14 mouse cellular contexts compared by ENCODE assay signal in the genomic region with DNA sequence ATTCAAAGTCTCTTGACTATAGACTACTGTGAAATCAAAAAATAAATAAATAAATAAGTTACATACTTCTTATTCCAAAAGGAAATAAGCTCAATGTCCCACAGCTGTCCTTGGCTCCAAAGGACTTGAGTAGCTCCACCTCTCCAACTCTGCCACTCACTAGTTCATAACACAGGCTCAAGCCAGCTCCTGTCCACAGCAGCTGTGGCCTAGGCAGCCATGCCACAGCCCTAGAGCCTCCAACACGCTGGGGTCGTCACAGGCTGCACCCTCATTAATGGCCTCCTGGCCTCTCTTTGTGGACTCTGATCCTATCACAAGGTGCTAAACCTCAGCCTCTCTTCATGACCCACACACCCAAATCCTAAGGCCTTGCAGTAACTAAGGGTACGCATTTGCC.
"Had no signal": no experiment of that assay in that cellular context is flagged by ENCODE, and none has a peak within 500 bp of the region (broad histone marks: within the 10 kb centered on the region; RNA-seq: fewer than 3 reads in every experiment).

No protein-coding gene starts in this region.

- DNase-seq: kidney, adult 11 months; kidney, postnatal 36 days; layer of hippocampus, adult 9-11 months; layer of hippocampus, postnatal 36 days; lung, adult 18-20 months; lung, postnatal 14 days; right cerebral cortex, adult 18-20 months; right cerebral cortex, postnatal 25 days; thymus, postnatal 36 days had no signal

- H3K9ac ChIP-seq: limb, embryonic 12.5 days; liver, embryonic 14.5 days; midbrain, embryonic 12.5 days had no signal

- H3K27me3 ChIP-seq: limb, embryonic 12.5 days; midbrain, embryonic 12.5 days had no signal

- H3K9me3 ChIP-seq: limb, embryonic 12.5 days; midbrain, embryonic 12.5 days had no signal

- H3K27ac ChIP-seq: hindbrain, postnatal 0 days; limb, embryonic 12.5 days; liver, embryonic 14.5 days; midbrain, embryonic 12.5 days had no signal

- ATAC-seq: hindbrain, postnatal 0 days; midbrain, embryonic 16.5 days had no signal

- H3K4me3 ChIP-seq: limb, embryonic 12.5 days; midbrain, embryonic 12.5 days had no signal

- H3K36me3 ChIP-seq: midbrain, embryonic 12.5 days had no signal

- H3K4me2 ChIP-seq: limb, embryonic 12.5 days; midbrain, embryonic 12.5 days had no signal
